Mouse (Mus musculus): ENCODE results near the gene Otop2. TPM values are rescaled to one million over a fixed set of nuclear protein-coding genes. Genes with fewer than 3 reads are reported as not detected.

Otop2 gene
- total and polyA plus RNA-seq, 2 experiments from 2014 or later, result not detected

DNA sequence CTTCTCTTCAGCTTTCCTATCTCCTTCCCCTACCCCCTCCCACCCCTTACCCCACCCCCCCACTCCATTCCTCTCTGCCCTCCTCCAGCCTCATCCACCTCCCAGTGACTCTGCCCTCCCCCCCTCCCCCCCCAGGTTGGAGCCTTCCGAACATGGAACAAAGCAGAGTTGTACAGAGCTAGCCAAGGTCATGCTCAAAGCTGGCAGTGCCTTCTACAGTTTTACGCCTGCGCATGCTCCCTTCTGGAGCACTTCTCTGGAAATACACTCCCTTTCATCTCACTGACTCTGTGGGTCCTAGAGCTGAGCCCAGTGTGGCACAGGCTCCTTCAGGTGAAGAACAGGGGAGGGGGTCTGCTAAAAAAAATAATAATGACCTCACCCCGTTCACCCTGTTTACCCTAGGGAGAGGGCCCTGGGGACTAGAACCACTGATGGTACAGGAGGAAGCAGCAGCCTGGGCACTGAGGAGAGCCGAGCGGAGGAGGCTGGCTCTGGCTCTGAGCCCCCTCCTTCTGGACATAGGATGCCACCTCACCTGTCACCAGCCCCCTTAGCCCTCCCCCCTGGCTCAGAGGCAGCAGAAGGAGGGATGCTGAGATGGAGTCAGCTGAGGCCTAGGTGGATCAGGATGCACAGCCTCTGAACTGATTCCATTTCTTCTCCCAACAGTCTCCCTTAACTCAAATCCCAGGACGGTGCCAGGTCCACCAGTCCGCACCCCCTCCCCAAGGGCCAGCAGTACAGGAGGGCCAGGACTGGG lies 24.1 kb upstream of the Otop2 start:
- no peak overlapping the region for H3K27ac ChIP-seq (ENCODE audit: low read depth)
- peaks cover 3% of the 10 kb centered on the region for H3K4me1 ChIP-seq (ENCODE audit: control insufficient read depth, insufficient read depth)
- no peak overlapping the region for H3K4me2 ChIP-seq (ENCODE audit: low read depth, low read length)
- H3K9me3 ChIP-seq (replicated peaks; ENCODE audit: control insufficient read depth, low read length), result no peaks in the 10 kb centered on the region
- WGBS, result 73% methylated on average over 8 of the region's 8 CpGs
- no peak overlapping the region for H3K9ac ChIP-seq (replicated peaks; ENCODE audit: low read depth, low read length)
- no peaks in the 10 kb centered on the region for H3K36me3 ChIP-seq (replicated peaks; ENCODE audit: control insufficient read depth, insufficient read depth, low read length)
- H3K27me3 ChIP-seq (ENCODE audit: control insufficient read depth, insufficient read depth, low read length), result no peaks in the 10 kb centered on the region
- TF ChIP-seq EP300 (IDR thresholded peaks at IDR 0.05; ENCODE audit: low read depth) (no peak), CTCF (IDR thresholded peaks at IDR 0.05; ENCODE audit: low read depth) (no peak)
- DNase-seq (ENCODE audit: low spot score), result no peak
- peak; percentile 23; the same call in 1 of the 2 replicates for ATAC-seq (ENCODE audit: insufficient read depth, low read depth)
- no peak overlapping the region for H3K4me3 ChIP-seq (ENCODE audit: low read depth, low read length)

DNA sequence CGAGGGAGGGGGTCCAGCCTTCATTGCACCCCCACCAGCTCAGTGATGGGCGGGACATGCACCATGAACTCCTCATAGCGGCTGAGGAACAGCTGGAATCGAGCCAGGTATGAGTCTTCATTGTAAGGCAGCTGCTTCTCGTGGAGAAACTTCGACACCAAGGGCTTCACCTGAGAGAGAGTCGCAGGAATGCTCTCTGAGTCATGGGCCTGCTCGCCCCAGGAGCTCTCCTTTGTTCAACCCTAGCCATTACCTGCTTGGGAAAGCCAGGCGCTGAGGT lies 23.5 kb upstream of the Otop2 start:
- no peak overlapping the region for H3K4me2 ChIP-seq (ENCODE audit: low read depth, low read length)
- no peaks in the 10 kb centered on the region for H3K27me3 ChIP-seq (ENCODE audit: control insufficient read depth, insufficient read depth, low read length)
- 62% methylated on average over 9 of the region's 9 CpGs for WGBS
- ATAC-seq (ENCODE audit: insufficient read depth, low read depth) (0 out of 2 replicates have a peak, but pooled peaks have one; percentile 18), DNase-seq (ENCODE audit: low spot score) (no peak)
- H3K27ac ChIP-seq (ENCODE audit: low read depth), result no peak overlapping the region
- no peaks in the 10 kb centered on the region for H3K9me3 ChIP-seq (replicated peaks; ENCODE audit: control insufficient read depth, low read length)
- TF ChIP-seq EP300 (IDR thresholded peaks at IDR 0.05; ENCODE audit: low read depth) (no peak), CTCF (IDR thresholded peaks at IDR 0.05; ENCODE audit: low read depth) (no peak)
- no peaks in the 10 kb centered on the region for H3K36me3 ChIP-seq (replicated peaks; ENCODE audit: control insufficient read depth, insufficient read depth, low read length)
- no peak overlapping the region for H3K4me3 ChIP-seq (ENCODE audit: low read depth, low read length)
- H3K9ac ChIP-seq (replicated peaks; ENCODE audit: low read depth, low read length), result no peak overlapping the region
- H3K4me1 ChIP-seq (ENCODE audit: control insufficient read depth, insufficient read depth), result no peaks in the 10 kb centered on the region

DNA sequence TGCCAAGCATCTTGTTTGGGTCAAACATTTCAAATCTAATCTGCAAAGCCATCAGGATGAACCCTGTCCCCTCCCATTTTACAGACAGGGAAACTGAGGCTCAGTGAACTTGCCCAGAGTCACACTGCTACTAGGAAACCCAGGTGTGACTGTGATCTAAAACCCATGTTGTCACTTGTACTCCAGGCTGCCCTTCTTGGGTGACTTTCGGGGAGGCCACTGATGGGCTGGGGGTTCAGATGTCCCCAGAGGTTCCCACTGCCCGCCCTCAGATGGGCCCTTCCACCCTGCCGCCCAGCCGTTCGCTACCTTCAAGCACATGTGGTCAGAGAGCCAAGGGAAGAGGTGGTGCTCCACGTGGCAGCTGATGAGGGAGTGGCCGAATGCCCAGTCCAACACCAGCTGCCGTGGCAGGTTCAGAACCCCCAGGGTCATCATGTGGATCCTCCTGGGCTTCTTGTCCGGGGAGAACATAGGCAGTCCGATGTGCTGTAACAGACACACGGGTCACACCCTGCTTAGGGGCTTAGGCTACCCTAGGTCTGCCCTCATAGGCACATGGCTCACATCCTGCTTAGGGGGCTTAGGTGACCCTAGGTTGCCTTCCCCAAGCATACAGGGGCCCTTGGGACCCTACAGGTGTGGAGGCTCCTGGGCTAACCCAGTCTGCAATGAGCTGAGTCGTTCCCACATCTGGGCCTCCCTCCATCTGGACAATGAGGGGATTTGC lies 22.9 kb upstream of the Otop2 start:
- DNase-seq (ENCODE audit: low spot score) (no peak), ATAC-seq (ENCODE audit: insufficient read depth, low read depth) (no peak)

DNA sequence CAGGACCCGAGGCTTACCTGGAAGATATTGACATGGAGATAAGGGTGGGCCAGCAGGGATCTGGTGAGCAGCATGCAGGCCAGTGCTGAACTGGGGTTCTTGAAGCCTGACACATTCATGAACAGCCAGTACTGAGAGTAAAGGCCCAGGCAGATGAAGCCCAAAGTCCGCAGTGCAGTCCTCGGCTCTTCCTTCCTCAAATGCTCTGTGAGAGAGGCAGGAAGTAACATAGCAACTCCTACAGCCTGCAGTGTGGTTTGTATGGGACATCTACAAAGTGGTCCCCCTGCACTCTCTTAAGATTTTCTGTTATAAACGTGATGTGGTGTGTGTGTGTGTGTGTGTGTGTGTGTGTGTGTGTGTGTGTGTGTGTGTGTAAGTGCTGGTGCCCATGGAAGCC lies 21.7 kb upstream of the Otop2 start:
- WGBS, result 42% methylated on average over 4 of the region's 4 CpGs
- H3K4me3 ChIP-seq (ENCODE audit: low read depth, low read length), result no peak overlapping the region
- no peak overlapping the region for H3K4me2 ChIP-seq (ENCODE audit: low read depth, low read length)
- no peak overlapping the region for H3K9ac ChIP-seq (replicated peaks; ENCODE audit: low read depth, low read length)
- no peak for DNase-seq (ENCODE audit: low spot score)
- no peaks in the 10 kb centered on the region for H3K36me3 ChIP-seq (replicated peaks; ENCODE audit: control insufficient read depth, insufficient read depth, low read length)
- H3K9me3 ChIP-seq (replicated peaks; ENCODE audit: control insufficient read depth, low read length), result no peaks in the 10 kb centered on the region
- no peaks in the 10 kb centered on the region for H3K27me3 ChIP-seq (ENCODE audit: control insufficient read depth, insufficient read depth, low read length)
- no peak overlapping the region for H3K27ac ChIP-seq (ENCODE audit: low read depth)
- no peak for TF ChIP-seq CTCF (IDR thresholded peaks at IDR 0.05; ENCODE audit: low read depth)
- no peak for TF ChIP-seq EP300 (IDR thresholded peaks at IDR 0.05; ENCODE audit: low read depth)
- no peaks in the 10 kb centered on the region for H3K4me1 ChIP-seq (ENCODE audit: control insufficient read depth, insufficient read depth)
- no peak for ATAC-seq (ENCODE audit: insufficient read depth, low read depth)

More for the DNA sequence above, 22.9 kb upstream of the Otop2 start:
- WGBS, result 77% methylated on average over 12 of the region's 12 CpGs
- TF ChIP-seq CTCF (IDR thresholded peaks at IDR 0.05; ENCODE audit: low read depth) (no peak), EP300 (IDR thresholded peaks at IDR 0.05; ENCODE audit: low read depth) (no peak)
- Histone ChIP-seq H3K4me2 (ENCODE audit: low read depth, low read length) (no peak overlapping the region), H3K9ac (replicated peaks; ENCODE audit: low read depth, low read length) (no peak overlapping the region), H3K27me3 (ENCODE audit: control insufficient read depth, insufficient read depth, low read length) (no peaks in the 10 kb centered on the region), H3K9me3 (replicated peaks; ENCODE audit: control insufficient read depth, low read length) (no peaks in the 10 kb centered on the region), H3K27ac (ENCODE audit: low read depth) (no peak overlapping the region), H3K4me1 (ENCODE audit: control insufficient read depth, insufficient read depth) (no peaks in the 10 kb centered on the region), H3K36me3 (replicated peaks; ENCODE audit: control insufficient read depth, insufficient read depth, low read length) (no peaks in the 10 kb centered on the region), H3K4me3 (ENCODE audit: low read depth, low read length) (no peak overlapping the region)

DNA sequence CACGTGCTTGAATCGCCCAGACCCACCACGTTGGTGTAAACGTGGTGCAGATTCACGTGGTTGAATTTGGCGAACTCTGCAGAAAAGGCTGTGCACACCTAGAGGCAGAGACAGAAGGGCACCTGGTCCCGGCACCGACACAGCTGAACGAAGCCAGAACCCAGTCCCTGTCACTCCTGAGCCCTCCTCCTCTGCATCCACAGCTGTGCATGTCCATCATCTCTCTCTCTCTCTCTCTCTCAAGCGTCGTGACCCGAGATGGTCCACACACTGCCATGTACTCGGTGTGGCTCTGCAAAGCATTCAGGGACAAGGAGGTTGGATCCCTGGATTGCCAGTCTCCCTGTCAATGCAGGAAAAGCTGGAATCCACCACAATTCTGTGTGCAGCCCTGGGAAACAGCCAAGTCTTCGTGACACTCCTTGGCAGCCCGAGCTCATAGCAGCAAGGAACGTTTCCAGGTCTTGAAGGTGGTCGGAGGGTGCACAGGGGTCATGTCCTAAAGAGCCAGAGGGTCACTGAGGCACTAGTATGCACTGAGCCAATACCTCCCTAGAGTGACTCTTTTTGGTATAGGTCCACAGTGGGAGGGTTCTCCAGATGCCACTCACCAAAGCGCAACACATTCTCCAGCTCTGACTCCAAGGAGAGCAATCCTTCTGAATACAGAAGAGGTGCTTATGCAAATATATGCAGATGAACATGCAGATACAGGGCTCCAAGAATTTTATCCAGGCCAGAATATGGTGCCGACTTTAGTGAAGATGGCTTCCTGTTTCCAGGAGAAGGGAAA lies 20.6 kb upstream of the Otop2 start:
- H3K27me3 ChIP-seq (ENCODE audit: control insufficient read depth, insufficient read depth, low read length), result no peaks in the 10 kb centered on the region
- H3K9ac ChIP-seq (replicated peaks; ENCODE audit: low read depth, low read length), result no peak overlapping the region

More for the DNA sequence above, 20.6 kb upstream of the Otop2 start:
- H3K36me3 ChIP-seq (replicated peaks; ENCODE audit: control insufficient read depth, insufficient read depth, low read length), result no peaks in the 10 kb centered on the region
- no peak for ATAC-seq (ENCODE audit: insufficient read depth, low read depth)
- no peak for DNase-seq (ENCODE audit: low spot score)
- peaks cover 11% of the 10 kb centered on the region; the same call in 1 of the 2 replicates for H3K4me1 ChIP-seq (ENCODE audit: control insufficient read depth, insufficient read depth)
- H3K4me2 ChIP-seq (ENCODE audit: low read depth, low read length), result no peak overlapping the region
- H3K27ac ChIP-seq (ENCODE audit: low read depth), result no peak overlapping the region
- TF ChIP-seq CTCF (IDR thresholded peaks at IDR 0.05; ENCODE audit: low read depth) (no peak), EP300 (IDR thresholded peaks at IDR 0.05; ENCODE audit: low read depth) (no peak)
- H3K4me3 ChIP-seq (ENCODE audit: low read depth, low read length), result no peak overlapping the region
- H3K9me3 ChIP-seq (replicated peaks; ENCODE audit: control insufficient read depth, low read length), result no peaks in the 10 kb centered on the region
- WGBS, result 67% methylated on average over 19 of the region's 19 CpGs

Data from heart, postnatal 0 days (tissue).